Mouse (Mus musculus): ENCODE data around the gene Dgkd.

- no peak for TF ChIP-seq ETS1 (IDR thresholded peaks at IDR 0.05; ENCODE audit: low read depth, low read length)
- no peak for TF ChIP-seq CTCF (IDR thresholded peaks at IDR 0.05 in 2 of 3, conservative IDR thresholded peaks at IDR 0.05 in 1 of 3; ENCODE audit: control insufficient read depth in 1 of 3, insufficient read depth in 1 of 3, low read depth in 2 of 3, low read length in 3 of 3, poor library complexity in 1 of 3, severe bottlenecking in 1 of 3)
- TF ChIP-seq GATA1 (IDR thresholded peaks at IDR 0.05; ENCODE audit: low read depth, low read length) = no peak
- no peak for TF ChIP-seq ZC3H11A (IDR thresholded peaks at IDR 0.05; ENCODE audit: low read depth, low read length)
- TF ChIP-seq TCF12 (IDR thresholded peaks at IDR 0.05; ENCODE audit: low read depth, low read length) = no peak
- no peak for TF ChIP-seq JUND (IDR thresholded peaks at IDR 0.05; ENCODE audit: low read depth, low read length)
- TF ChIP-seq EP300 (IDR thresholded peaks at IDR 0.05; ENCODE audit: low read depth in 1 of 2, low read length in 2 of 2) = no peak
- TF ChIP-seq E2F4 (IDR thresholded peaks at IDR 0.05; ENCODE audit: borderline replicate concordance, low read depth, low read length) = no peak
- no peak for TF ChIP-seq UBTF (IDR thresholded peaks at IDR 0.05; ENCODE audit: borderline replicate concordance, insufficient read depth, low read depth, low read length)
- TF ChIP-seq TBP (IDR thresholded peaks at IDR 0.05; ENCODE audit: low read depth, low read length) = no peak
- TF ChIP-seq POLR2A (IDR thresholded peaks at IDR 0.05; ENCODE audit: control insufficient read depth in 1 of 2, insufficient read depth in 1 of 2, low read depth in 1 of 2, low read length in 2 of 2, poor library complexity in 1 of 2) = no peak
- TF ChIP-seq HCFC1 (IDR thresholded peaks at IDR 0.05; ENCODE audit: low read depth, low read length) = no peak
Observed at GRCm38 (mm10) chr1:87836453-87836852, 16.6 kb upstream of the Dgkd start.

All from MEL (cell line).